Mouse (Mus musculus) heart, adult 10 weeks (tissue): ENCODE results near the gene Tusc1. TPM values are rescaled to one million over a fixed set of nuclear protein-coding genes. Genes with fewer than 3 reads are reported as not detected.

Experiments
- polyA plus RNA-seq: library from polyadenylated mRNA; stranded (reverse); fragments of 350-450 nt; fragmentation: Illumina TruSeq; extraction: RNeasy Lipid Tissue Mini Kit (QIAGEN cat#74804); gene quantifications from one replicate; pipeline ENCODE4 v1.2.3, GENCODE M21; 2014; ENCODE audit warnings: low read depth, low replicate concordance

Tusc1 gene
- 1.6 TPM for polyA plus RNA-seq

GRCm38 (mm10) chr4:93335118-93336003, at the start of gene Tusc1:
TSS of gene Tusc1 (minus strand) at chr4:93335511.

